Mouse (Mus musculus) MEL (cell line): ENCODE measurements around the gene Maml2. TPM values are rescaled to one million over a fixed set of nuclear protein-coding genes. Genes with fewer than 3 reads are reported as not detected.

Source experiments
- DNase-seq: peaks from one replicate; pipeline ENCODE4 v3.0.0; 2011; ENCODE audit warnings: low read depth, low spot score
- H3K27ac ChIP-seq: 2 replicates; pipeline ENCODE4 v1.5.1; 2012; ENCODE audit warnings: low read depth, mild to moderate bottlenecking, control low read depth, low read length, moderate library complexity; ENCODE audit not compliant: control insufficient read depth
- H3K27me3 ChIP-seq, 2 experiments: fragments of 150-350 bp in 1 of 2; sonication (generic) in 1 of 2; 2 replicates each; pipeline ENCODE4 v1.6.1; 2012; ENCODE audit warnings: low read length in 2 of 2, mild to moderate bottlenecking in 2 of 2, improper control_type of control experiment in 1 of 2, moderate library complexity in 1 of 2; ENCODE audit not compliant: insufficient read depth in 2 of 2, control insufficient read depth in 1 of 2
- H3K36me3 ChIP-seq, 2 experiments: 2 replicates each; pipeline ENCODE4 v1.6.1; 2012 to 2014; ENCODE audit warnings: low read length in 2 of 2, improper control_type of control experiment in 1 of 2, inconsistent platforms in 1 of 2, mild to moderate bottlenecking in 1 of 2; ENCODE audit not compliant: insufficient read depth in 2 of 2, control insufficient read depth in 1 of 2
- H3K4me1 ChIP-seq, 2 experiments: fragments of 150-350 bp in 1 of 2; sonication (generic) in 1 of 2; 2 replicates each; pipeline ENCODE4 v1.6.1; 2012; ENCODE audit warnings: low read length in 2 of 2, improper control_type of control experiment in 1 of 2, mild to moderate bottlenecking in 1 of 2; ENCODE audit not compliant: insufficient read depth in 2 of 2, control insufficient read depth in 1 of 2
- H3K4me3 ChIP-seq, 2 experiments: fragments of 150-350 bp in 1 of 2; sonication (generic) in 1 of 2; 2 replicates each; pipeline ENCODE4 v1.5.1; 2012; ENCODE audit warnings: low read depth in 2 of 2, low read length in 2 of 2, mild to moderate bottlenecking in 2 of 2, moderate library complexity in 2 of 2, control low read depth in 1 of 2, improper control_type of control experiment in 1 of 2; ENCODE audit not compliant: control insufficient read depth in 1 of 2, insufficient read depth in 1 of 2
- H3K79me2 ChIP-seq: 2 replicates; pipeline ENCODE4 v1.6.1; 2012; ENCODE audit warnings: mild to moderate bottlenecking, low read length, moderate library complexity; ENCODE audit not compliant: control insufficient read depth, poor library complexity, insufficient read depth
- H3K9ac ChIP-seq: 2 replicates; pipeline ENCODE4 v1.6.1; 2012; ENCODE audit warnings: low read depth, mild to moderate bottlenecking, control low read depth, low read length, moderate library complexity; ENCODE audit not compliant: control insufficient read depth, poor library complexity, severe bottlenecking
- H3K9me3 ChIP-seq: fragments of 150-350 bp; sonication (generic); replicated peaks from 2 replicates; pipeline ENCODE4 v1.6.1; 2012; ENCODE audit warnings: mild to moderate bottlenecking, low read length, improper control_type of control experiment, moderate library complexity; ENCODE audit not compliant: insufficient read depth
- BHLHE40 ChIP-seq: IDR thresholded peaks from 2 replicates; pipeline ENCODE4 v1.6.1; 2012; ENCODE audit warnings: low read depth, mild to moderate bottlenecking, inconsistent platforms, low read length, improper control_type of control experiment, borderline replicate concordance
- CHD2 ChIP-seq: IDR thresholded peaks from 2 replicates; pipeline ENCODE4 v1.6.1; 2011; ENCODE audit warnings: low read length, improper control_type of control experiment
- E2F4 ChIP-seq: IDR thresholded peaks from 2 replicates; pipeline ENCODE4 v1.6.1; 2011; ENCODE audit warnings: low read depth, low read length, improper control_type of control experiment, borderline replicate concordance
- ELF1 ChIP-seq: IDR thresholded peaks from 2 replicates; pipeline ENCODE4 v1.6.1; 2014; ENCODE audit warnings: low read depth, mild to moderate bottlenecking, inconsistent platforms, low read length, improper control_type of control experiment, moderate library complexity
- EP300 ChIP-seq, 2 experiments: IDR thresholded peaks; 2 replicates each; pipeline ENCODE4 v1.6.1; 2011; ENCODE audit warnings: improper control_type of control experiment in 2 of 2, low read length in 2 of 2, low read depth in 1 of 2, mild to moderate bottlenecking in 1 of 2
- ETS1 ChIP-seq: IDR thresholded peaks from 2 replicates; pipeline ENCODE4 v1.6.1; 2012; ENCODE audit warnings: low read depth, mild to moderate bottlenecking, inconsistent platforms, low read length, improper control_type of control experiment, moderate library complexity
- GABPA ChIP-seq: IDR thresholded peaks from 2 replicates; pipeline ENCODE4 v1.6.1; 2012; ENCODE audit warnings: low read depth, mild to moderate bottlenecking, inconsistent platforms, low read length, improper control_type of control experiment, moderate library complexity
- GATA1 ChIP-seq: IDR thresholded peaks from 2 replicates; pipeline ENCODE4 v1.6.1; 2011; ENCODE audit warnings: low read depth, low read length, improper control_type of control experiment
- JUND ChIP-seq: IDR thresholded peaks from 2 replicates; pipeline ENCODE4 v1.6.1; 2011; ENCODE audit warnings: low read depth, mild to moderate bottlenecking, improper control_type of control experiment, low read length
- KAT2A ChIP-seq: conservative IDR thresholded peaks from 2 replicates; pipeline ENCODE4 v1.6.1; 2012; ENCODE audit warnings: low read depth, low read length, improper control_type of control experiment, inconsistent platforms
- MAFK ChIP-seq: IDR thresholded peaks from 2 replicates; pipeline ENCODE4 v1.6.1; 2011; ENCODE audit warnings: low read depth, mild to moderate bottlenecking, low read length, improper control_type of control experiment, borderline replicate concordance
- MAX ChIP-seq: IDR thresholded peaks from 2 replicates; pipeline ENCODE4 v1.6.1; 2011; ENCODE audit warnings: low read length, improper control_type of control experiment
- MAZ ChIP-seq: IDR thresholded peaks from 2 replicates; pipeline ENCODE4 v1.6.1; 2012; ENCODE audit warnings: low read depth, mild to moderate bottlenecking, inconsistent platforms, low read length, improper control_type of control experiment
- MEF2A ChIP-seq: IDR thresholded peaks from 2 replicates; pipeline ENCODE4 v1.6.1; 2014; ENCODE audit warnings: low read depth, mild to moderate bottlenecking, inconsistent platforms, low read length, improper control_type of control experiment; ENCODE audit not compliant: poor library complexity, insufficient replicate concordance, severe bottlenecking; ENCODE audit errors: extremely low read depth
- MXI1 ChIP-seq: IDR thresholded peaks from 2 replicates; pipeline ENCODE4 v1.6.1; 2011; ENCODE audit warnings: mild to moderate bottlenecking, low read depth, low read length, improper control_type of control experiment
- MYB ChIP-seq: IDR thresholded peaks from 2 replicates; pipeline ENCODE4 v1.6.1; 2011; ENCODE audit warnings: mild to moderate bottlenecking, low read depth, low read length, improper control_type of control experiment
- MYC ChIP-seq: IDR thresholded peaks from 2 replicates; pipeline ENCODE4 v1.6.1; 2011; ENCODE audit warnings: low read depth, mild to moderate bottlenecking, low read length, improper control_type of control experiment, moderate library complexity
- NELFE ChIP-seq: IDR thresholded peaks from 2 replicates; pipeline ENCODE4 v1.6.1; 2011; ENCODE audit warnings: low read depth, low read length, improper control_type of control experiment
- NRF1 ChIP-seq: IDR thresholded peaks from 2 replicates; pipeline ENCODE4 v1.6.1; 2014; ENCODE audit warnings: low read depth, mild to moderate bottlenecking, inconsistent platforms, low read length, improper control_type of control experiment, moderate library complexity; ENCODE audit not compliant: poor library complexity, insufficient read depth, severe bottlenecking
- POLR2A ChIP-seq, 2 experiments: IDR thresholded peaks; 2 replicates each; pipeline ENCODE4 v1.6.1; 2011 to 2012; ENCODE audit warnings: low read length in 2 of 2, mild to moderate bottlenecking in 2 of 2, control low read depth in 1 of 2, improper control_type of control experiment in 1 of 2, low read depth in 1 of 2, moderate library complexity in 1 of 2; ENCODE audit not compliant: control insufficient read depth in 1 of 2, insufficient read depth in 1 of 2, poor library complexity in 1 of 2
- POLR2AphosphoS2 ChIP-seq: IDR thresholded peaks from 2 replicates; pipeline ENCODE4 v1.6.1; 2011; ENCODE audit warnings: low read length, improper control_type of control experiment
- POLR2AphosphoS5 ChIP-seq: IDR thresholded peaks from 2 replicates; pipeline ENCODE4 v1.6.1; 2012; ENCODE audit warnings: low read depth, borderline replicate concordance, mild to moderate bottlenecking, inconsistent platforms, low read length, moderate library complexity, mixed read lengths
- RAD21 ChIP-seq: IDR thresholded peaks from 2 replicates; pipeline ENCODE4 v1.6.1; 2011; ENCODE audit warnings: mild to moderate bottlenecking, low read depth, low read length, improper control_type of control experiment
- RCOR1 ChIP-seq: IDR thresholded peaks from 2 replicates; pipeline ENCODE4 v1.6.1; 2012; ENCODE audit warnings: low read depth, mild to moderate bottlenecking, inconsistent platforms, low read length, improper control_type of control experiment
- SMC3 ChIP-seq: IDR thresholded peaks from 2 replicates; pipeline ENCODE4 v1.6.1; 2011; ENCODE audit warnings: low read depth, low read length, improper control_type of control experiment
- TBP ChIP-seq: IDR thresholded peaks from 2 replicates; pipeline ENCODE4 v1.8.0; 2011; ENCODE audit warnings: low read depth, low read length, improper control_type of control experiment
- TCF12 ChIP-seq: IDR thresholded peaks from 2 replicates; pipeline ENCODE4 v1.6.1; 2014; ENCODE audit warnings: low read depth, mild to moderate bottlenecking, inconsistent platforms, low read length, improper control_type of control experiment, moderate library complexity
- UBTF ChIP-seq: IDR thresholded peaks from 2 replicates; pipeline ENCODE4 v1.6.1; 2012; ENCODE audit warnings: low read depth, mild to moderate bottlenecking, inconsistent platforms, low read length, improper control_type of control experiment, moderate library complexity, borderline replicate concordance; ENCODE audit not compliant: insufficient read depth
- USF2 ChIP-seq, 2 experiments: IDR thresholded peaks; 2 replicates each; pipeline ENCODE4 v1.6.1; 2011 to 2012; ENCODE audit warnings: improper control_type of control experiment in 2 of 2, low read length in 2 of 2, borderline replicate concordance in 1 of 2, inconsistent platforms in 1 of 2, low read depth in 1 of 2, mild to moderate bottlenecking in 1 of 2; ENCODE audit not compliant: insufficient read depth in 1 of 2
- ZKSCAN1 ChIP-seq: IDR thresholded peaks from 2 replicates; pipeline ENCODE4 v1.6.1; 2012; ENCODE audit warnings: low read depth, mild to moderate bottlenecking, inconsistent platforms, low read length, improper control_type of control experiment, moderate library complexity
- ZMIZ1 ChIP-seq: IDR thresholded peaks from 2 replicates; pipeline ENCODE4 v1.6.1; 2012; ENCODE audit warnings: low read depth, mild to moderate bottlenecking, inconsistent platforms, low read length, improper control_type of control experiment, moderate library complexity
- polyA plus RNA-seq, 2 experiments: library from polyadenylated mRNA; stranded (reverse) in 1 of 2; unstranded in 1 of 2; fragments of >175 nt in 1 of 2; fragments of >200 nt in 1 of 2; gene quantifications; 2 replicates each; pipeline versions ENCODE4 v1.2.1 to v1.2.4; 2012; ENCODE audit warnings: low replicate concordance in 2 of 2, low read depth in 1 of 2; ENCODE audit not compliant: insufficient read length in 2 of 2, insufficient read depth in 1 of 2, missing spikeins in 1 of 2
- total RNA-seq: library from RNA; depleted of rRNA; stranded (reverse); fragments of 300-350 nt; gene quantifications from 2 replicates; pipeline ENCODE4 v1.2.3, GENCODE M21; 2012

Gene Maml2
- total and polyA plus RNA-seq, 3 experiments = 0.08 to 0.47 TPM; not detected in 1

DNA sequence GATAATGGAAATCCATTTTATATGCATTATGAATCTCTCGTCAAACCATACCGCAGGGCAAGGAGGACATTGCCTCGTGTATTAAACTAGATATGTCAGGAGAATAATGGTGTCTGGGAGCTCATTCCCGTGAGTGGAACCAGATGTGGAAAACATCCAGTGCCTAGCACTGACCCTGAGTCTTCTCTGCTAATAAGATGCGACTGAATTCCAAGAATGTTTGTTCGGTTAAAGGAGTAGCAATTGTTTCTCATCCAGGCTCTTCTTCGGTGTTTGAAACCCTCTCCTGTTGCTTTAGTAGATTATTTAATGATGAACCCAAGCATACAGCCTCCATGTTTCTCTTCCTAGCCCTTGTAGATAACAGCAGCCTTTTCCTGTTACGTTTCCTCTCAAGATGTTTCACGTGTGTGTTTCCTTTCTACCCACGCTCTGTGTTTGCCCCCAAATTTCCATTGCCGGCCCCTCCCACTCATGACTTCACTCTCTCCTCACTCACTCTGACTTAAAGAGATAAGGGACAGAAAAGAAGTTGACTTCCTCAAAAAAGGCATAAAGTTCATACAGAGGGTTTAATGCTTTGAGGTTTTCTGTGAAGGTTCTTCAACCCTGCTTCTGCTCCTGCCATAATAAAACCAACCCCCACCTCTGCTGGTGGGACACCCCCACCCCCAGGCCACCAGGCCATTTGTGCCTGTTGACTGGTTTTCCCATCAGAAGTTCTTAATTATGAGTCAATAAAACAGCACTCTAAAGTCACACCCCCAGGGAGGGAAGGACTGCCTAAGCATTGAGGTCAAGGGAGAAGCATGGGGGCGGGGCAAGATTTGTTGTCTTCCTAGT lies 238.9 kb downstream of the Maml2 start (continued):
- TF ChIP-seq TCF12 (peak; percentile 91), E2F4 (peak; percentile 17; the same call in 1 of the 2 replicates), GATA1 (peak; percentile 96), POLR2A (IDR thresholded peaks at IDR 0.05; ENCODE audit: control insufficient read depth in 1 of 2, insufficient read depth in 1 of 2, low read depth in 1 of 2, low read length in 2 of 2, poor library complexity in 1 of 2) (peak in 1 of 2 experiments; percentile 45; a peak in 1 of 4 replicates), TBP (peak; percentile 83)

DNA sequence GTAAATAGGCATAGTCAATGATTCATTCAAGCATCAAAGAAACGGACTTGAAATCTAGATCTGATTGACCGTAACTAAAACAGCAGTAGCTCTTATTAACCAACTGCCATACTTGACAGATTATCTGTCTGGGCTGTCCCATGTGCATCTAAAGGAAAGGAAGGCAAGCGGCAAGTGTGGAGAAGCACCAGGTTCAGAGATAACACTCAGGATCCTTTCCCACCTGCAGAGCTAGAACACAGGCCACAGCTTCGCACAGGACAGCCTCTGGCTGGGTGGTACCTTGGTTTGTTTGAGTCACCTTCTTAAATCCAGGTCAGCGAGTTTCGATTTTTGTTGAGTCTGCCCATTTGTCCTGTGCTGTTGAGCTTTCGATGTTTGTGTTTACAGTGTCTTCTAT lies 240.4 kb downstream of the Maml2 start:
- Histone ChIP-seq H3K36me3 (peaks cover 0 to 46% of the 10 kb centered on the region in 2 experiments; a peak in 2 of 4 replicates), H3K9ac (no peak overlapping the region), H3K9me3 (no peaks in the 10 kb centered on the region), H3K4me3 (no peak overlapping the region), H3K27ac (0 out of 2 replicates have a peak overlapping the region, but pooled peaks have one; percentile 6), H3K79me2 (no peaks in the 10 kb centered on the region), H3K27me3 (no peaks in the 10 kb centered on the region), H3K4me1 (peaks cover 34 to 47% of the 10 kb centered on the region in 2 experiments)
- DNase-seq = peak; percentile 66
- TF ChIP-seq SMC3 = no peak
- no peak for TF ChIP-seq MAFK
- no peak for TF ChIP-seq KAT2A
- TF ChIP-seq JUND = 0 out of 2 replicates have a peak, but pooled peaks have one; percentile 43
- peak; percentile 31 to 74; a peak in 3 of 4 replicates for TF ChIP-seq EP300 (IDR thresholded peaks at IDR 0.05; ENCODE audit: low read depth in 1 of 2, low read length in 2 of 2)
- TF ChIP-seq GATA1 = peak; percentile 67
- TF ChIP-seq UBTF = no peak
- TF ChIP-seq ZMIZ1 = peak; percentile 62; the same call in 1 of the 2 replicates
- TF ChIP-seq POLR2AphosphoS2 = peak; percentile 52; the same call in 1 of the 2 replicates
- TF ChIP-seq MYB = 0 out of 2 replicates have a peak, but pooled peaks have one; percentile 45
- TF ChIP-seq RCOR1 = 0 out of 2 replicates have a peak, but pooled peaks have one; percentile 22
- TF ChIP-seq BHLHE40 = no peak
- TF ChIP-seq MAX = peak; percentile 66
- peak; percentile 78 for TF ChIP-seq TBP
- no peak for TF ChIP-seq MAZ
- no peak for TF ChIP-seq CHD2
- TF ChIP-seq ETS1 = peak; percentile 67
- no peak; the same call in 1 of the 2 replicates for TF ChIP-seq NELFE
- no peak for TF ChIP-seq RAD21
- no peak for TF ChIP-seq NRF1
- no peak for TF ChIP-seq USF2 (IDR thresholded peaks at IDR 0.05; ENCODE audit: borderline replicate concordance in 1 of 2, insufficient read depth in 1 of 2, low read depth in 1 of 2, low read length in 2 of 2)
- no peak for TF ChIP-seq E2F4
- no peak for TF ChIP-seq GABPA
- 0 out of 2 replicates have a peak, but pooled peaks have one; percentile 29 for TF ChIP-seq MXI1
- TF ChIP-seq MYC = no peak
- TF ChIP-seq TCF12 = peak; percentile 56; the same call in 1 of the 2 replicates
- no peak for TF ChIP-seq POLR2AphosphoS5
- no peak for TF ChIP-seq MEF2A
- TF ChIP-seq ELF1 = no peak
- no peak for TF ChIP-seq ZKSCAN1
